Mouse (Mus musculus): ENCODE data around the gene Elk4.

GRCm38 (mm10) chr1:131969825-131970224 lies 37.6 kb upstream of the Elk4 start:
- TF ChIP-seq USF1 (IDR thresholded peaks at IDR 0.05; ENCODE audit: low read depth, low read length) (no peak), POLR2AphosphoS2 (IDR thresholded peaks at IDR 0.05; ENCODE audit: low read depth, low read length) (no peak), CHD1 (IDR thresholded peaks at IDR 0.05; ENCODE audit: low read depth, low read length) (no peak)
